Mouse (Mus musculus): ENCODE data around the gene Vps26a. TPM values are rescaled to one million over a fixed set of nuclear protein-coding genes. Genes with fewer than 3 reads are reported as not detected.
A peak's percentile ranks its signal among the peaks of the same experiment; 100 is the strongest.
"Not testable (repeated sequence)": the region's sequence is repeated elsewhere in the genome, so short reads cannot be mapped to it uniquely, and the experiment has no call there.

Gene Vps26a
- total and polyA plus RNA-seq, 3 experiments, result 10.3 to 165 (median 63.4) TPM

DNA sequence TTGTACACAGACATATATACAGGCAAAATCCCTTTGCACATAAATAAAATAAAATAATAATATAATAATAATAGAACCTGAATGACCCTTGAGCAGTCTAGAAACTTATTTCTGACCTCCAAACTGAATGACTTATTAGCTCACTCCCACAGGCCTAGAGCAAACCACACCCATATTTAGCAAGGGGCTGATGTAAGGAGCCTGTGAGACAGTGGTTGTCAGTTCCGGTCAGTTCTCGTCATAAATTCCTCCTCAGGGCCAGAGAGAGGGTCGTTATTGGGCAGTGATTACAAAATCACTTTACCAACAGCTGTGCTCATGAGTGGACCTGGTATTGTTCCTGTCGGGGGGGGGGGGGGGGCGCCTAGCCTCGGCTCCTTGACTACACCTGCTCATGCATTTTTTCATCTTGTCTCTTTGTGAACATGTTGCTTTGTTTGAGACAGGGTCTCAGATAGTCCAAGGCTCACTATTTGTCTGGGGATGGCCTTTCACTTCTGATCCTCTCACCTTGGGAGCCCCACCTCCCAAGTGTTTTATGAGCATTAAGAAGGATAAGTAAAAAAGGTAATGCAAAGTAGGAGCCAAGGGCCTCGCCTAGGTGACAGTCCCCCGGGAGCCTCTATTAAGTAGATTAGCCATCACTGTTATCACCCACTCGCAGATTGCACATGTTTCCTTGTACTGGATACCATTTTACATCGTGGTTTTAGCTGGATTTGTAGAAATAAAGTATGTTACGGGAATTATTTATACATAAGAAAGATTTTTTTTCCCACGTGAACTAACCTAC lies 17.4 kb upstream of the Vps26a start:
- no peak for ATAC-seq (ENCODE audit: extremely low read depth, insufficient number of reproducible peaks, low FRiP score, poor library complexity, severe bottlenecking)
- DNase-seq (ENCODE audit: low spot score), result no peak
- TF ChIP-seq TAL1 (conservative IDR thresholded peaks at IDR 0.05; ENCODE audit: low read depth, low read length) (peak; percentile 21; the same call in 1 of the 2 replicates), CTCF (IDR thresholded peaks at IDR 0.05; ENCODE audit: low read depth, low read length) (no peak)
- no peaks in the 10 kb centered on the region for H3K36me3 ChIP-seq (replicated peaks)
- peaks cover 49% of the 10 kb centered on the region for H3K4me1 ChIP-seq (ENCODE audit: insufficient read depth, low read depth, low read length)
- no peak overlapping the region; the same call in 1 of the 2 replicates for H3K4me3 ChIP-seq (ENCODE audit: low read depth, low read length)
- H3K27me3 ChIP-seq (ENCODE audit: insufficient read depth, low read length), result no peaks in the 10 kb centered on the region
- no peaks in the 10 kb centered on the region for H3K9me3 ChIP-seq (replicated peaks)

DNA sequence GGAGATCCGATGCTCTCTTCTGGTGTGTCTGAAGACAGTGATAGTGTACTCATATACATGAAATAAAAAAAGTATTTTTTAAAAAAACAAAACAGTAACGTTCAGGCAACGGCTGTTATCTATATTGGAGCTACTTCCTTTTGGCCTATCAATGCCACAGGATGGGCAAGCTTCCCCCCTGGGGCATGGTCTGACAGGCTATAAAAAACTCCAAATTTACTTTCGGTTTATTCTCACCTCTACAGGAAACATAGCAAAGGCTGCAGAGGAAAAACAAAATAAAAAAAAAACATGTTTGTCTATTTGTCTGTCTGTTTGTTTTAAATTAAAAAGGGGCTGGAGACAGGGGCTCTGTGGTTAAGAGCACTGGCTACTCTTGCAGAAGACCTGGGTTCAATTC lies 16.7 kb upstream of the Vps26a start:
- Histone ChIP-seq H3K9me3 (replicated peaks) (no peaks in the 10 kb centered on the region), H3K27me3 (ENCODE audit: insufficient read depth, low read length) (no peaks in the 10 kb centered on the region), H3K4me1 (ENCODE audit: insufficient read depth, low read depth, low read length) (peaks cover 43% of the 10 kb centered on the region), H3K4me3 (ENCODE audit: low read depth, low read length) (no peak overlapping the region; the same call in 1 of the 2 replicates), H3K36me3 (replicated peaks) (peaks cover 2% of the 10 kb centered on the region)
- DNase-seq (ENCODE audit: low spot score) (peak; percentile 16), ATAC-seq (ENCODE audit: extremely low read depth, insufficient number of reproducible peaks, low FRiP score, poor library complexity, severe bottlenecking) (peak; percentile 64)
- TF ChIP-seq POLR2AphosphoS5 (IDR thresholded peaks at IDR 0.05; ENCODE audit: insufficient replicate concordance, low read depth, low read length) (no peak), CTCF (IDR thresholded peaks at IDR 0.05; ENCODE audit: low read depth, low read length) (no peak), TAL1 (conservative IDR thresholded peaks at IDR 0.05; ENCODE audit: low read depth, low read length) (no peak), GATA1 (IDR thresholded peaks at IDR 0.05; ENCODE audit: borderline replicate concordance, low read length) (no peak), GATA2 (IDR thresholded peaks at IDR 0.05; ENCODE audit: borderline replicate concordance, low read depth, low read length) (no peak)

DNA sequence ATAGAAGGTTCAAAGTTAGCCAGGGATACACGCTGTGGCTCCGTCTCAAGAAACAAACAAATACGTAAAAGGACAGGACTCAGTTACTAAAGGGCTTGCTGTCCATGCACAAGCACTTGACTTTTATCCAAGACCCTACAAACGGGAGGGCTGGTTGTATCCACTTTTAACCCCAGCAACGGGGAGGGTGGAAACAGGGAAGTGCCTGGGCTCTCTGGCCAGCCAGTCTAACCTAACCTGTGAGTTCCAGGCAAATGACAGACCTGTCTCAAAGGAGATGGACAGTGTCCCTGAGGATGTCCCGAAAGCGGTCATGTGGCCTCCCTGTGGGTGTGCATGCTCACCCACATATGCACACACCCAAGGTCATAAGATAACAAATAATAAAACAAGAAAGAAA lies 15.3 kb upstream of the Vps26a start:
- H3K27me3 ChIP-seq (ENCODE audit: insufficient read depth, low read length), result no peaks in the 10 kb centered on the region
- TF ChIP-seq CTCF (IDR thresholded peaks at IDR 0.05; ENCODE audit: low read depth, low read length) (no peak), POLR2AphosphoS5 (IDR thresholded peaks at IDR 0.05; ENCODE audit: insufficient replicate concordance, low read depth, low read length) (no peak), GATA1 (IDR thresholded peaks at IDR 0.05; ENCODE audit: borderline replicate concordance, low read length) (no peak), GATA2 (IDR thresholded peaks at IDR 0.05; ENCODE audit: borderline replicate concordance, low read depth, low read length) (no peak), TAL1 (conservative IDR thresholded peaks at IDR 0.05; ENCODE audit: low read depth, low read length) (no peak)
- DNase-seq (ENCODE audit: low spot score) (no peak), ATAC-seq (ENCODE audit: extremely low read depth, insufficient number of reproducible peaks, low FRiP score, poor library complexity, severe bottlenecking) (no peak)
- H3K4me3 ChIP-seq (ENCODE audit: low read depth, low read length), result no peak overlapping the region
- peaks cover 3% of the 10 kb centered on the region for H3K36me3 ChIP-seq (replicated peaks)
- H3K9me3 ChIP-seq (replicated peaks), result no peaks in the 10 kb centered on the region
- H3K4me1 ChIP-seq (ENCODE audit: insufficient read depth, low read depth, low read length), result peaks cover 41% of the 10 kb centered on the region

DNA sequence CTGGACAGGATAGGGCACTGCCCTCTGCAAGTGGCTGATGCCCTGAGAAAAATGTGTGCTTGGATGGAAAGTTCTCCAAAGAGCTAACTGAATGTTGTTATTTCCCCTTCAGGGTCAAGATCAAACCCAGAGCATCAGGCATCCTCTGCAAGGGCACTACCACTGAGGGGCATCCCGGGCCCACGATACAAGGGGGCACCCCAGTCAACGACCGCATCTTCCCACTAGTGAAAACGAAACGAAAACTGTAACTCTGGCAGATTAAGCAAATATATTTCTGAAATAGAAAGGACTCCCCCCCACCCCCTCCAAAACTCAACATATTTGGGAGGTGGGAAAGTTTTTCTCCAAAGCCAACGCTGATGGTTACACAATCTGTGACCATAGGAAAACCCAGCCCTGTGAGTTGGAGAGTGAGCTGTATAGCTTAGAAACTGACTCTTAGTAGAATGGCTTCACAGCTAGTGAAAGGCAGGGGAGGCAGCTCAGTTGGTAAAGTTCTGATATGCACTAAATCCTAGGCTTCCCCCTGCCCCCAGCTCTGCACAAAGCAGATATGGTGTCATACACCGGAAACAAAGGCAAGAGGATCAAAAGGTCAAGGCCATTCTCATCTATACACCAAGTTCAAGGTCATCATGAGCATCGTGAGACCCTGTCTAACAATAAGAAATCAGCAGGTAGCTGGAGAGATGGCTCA lies 14.5 kb upstream of the Vps26a start:
- DNase-seq (ENCODE audit: low spot score), result no peak
- TF ChIP-seq CTCF (IDR thresholded peaks at IDR 0.05; ENCODE audit: low read depth, low read length), result no peak
- no peak for TF ChIP-seq GATA1 (IDR thresholded peaks at IDR 0.05; ENCODE audit: borderline replicate concordance, low read length)
- TF ChIP-seq GATA2 (IDR thresholded peaks at IDR 0.05; ENCODE audit: borderline replicate concordance, low read depth, low read length), result no peak
- no peak for TF ChIP-seq TAL1 (conservative IDR thresholded peaks at IDR 0.05; ENCODE audit: low read depth, low read length)
- TF ChIP-seq POLR2AphosphoS5 (IDR thresholded peaks at IDR 0.05; ENCODE audit: insufficient replicate concordance, low read depth, low read length), result no peak
- H3K36me3 ChIP-seq (replicated peaks), result peaks cover 8% of the 10 kb centered on the region
- no peak for ATAC-seq (ENCODE audit: extremely low read depth, insufficient number of reproducible peaks, low FRiP score, poor library complexity, severe bottlenecking)
- H3K4me1 ChIP-seq (ENCODE audit: insufficient read depth, low read depth, low read length), result peaks cover 38% of the 10 kb centered on the region
- no peaks in the 10 kb centered on the region for H3K9me3 ChIP-seq (replicated peaks)
- H3K27me3 ChIP-seq (ENCODE audit: insufficient read depth, low read length), result no peaks in the 10 kb centered on the region
- H3K4me3 ChIP-seq (ENCODE audit: low read depth, low read length), result no peak overlapping the region

DNA sequence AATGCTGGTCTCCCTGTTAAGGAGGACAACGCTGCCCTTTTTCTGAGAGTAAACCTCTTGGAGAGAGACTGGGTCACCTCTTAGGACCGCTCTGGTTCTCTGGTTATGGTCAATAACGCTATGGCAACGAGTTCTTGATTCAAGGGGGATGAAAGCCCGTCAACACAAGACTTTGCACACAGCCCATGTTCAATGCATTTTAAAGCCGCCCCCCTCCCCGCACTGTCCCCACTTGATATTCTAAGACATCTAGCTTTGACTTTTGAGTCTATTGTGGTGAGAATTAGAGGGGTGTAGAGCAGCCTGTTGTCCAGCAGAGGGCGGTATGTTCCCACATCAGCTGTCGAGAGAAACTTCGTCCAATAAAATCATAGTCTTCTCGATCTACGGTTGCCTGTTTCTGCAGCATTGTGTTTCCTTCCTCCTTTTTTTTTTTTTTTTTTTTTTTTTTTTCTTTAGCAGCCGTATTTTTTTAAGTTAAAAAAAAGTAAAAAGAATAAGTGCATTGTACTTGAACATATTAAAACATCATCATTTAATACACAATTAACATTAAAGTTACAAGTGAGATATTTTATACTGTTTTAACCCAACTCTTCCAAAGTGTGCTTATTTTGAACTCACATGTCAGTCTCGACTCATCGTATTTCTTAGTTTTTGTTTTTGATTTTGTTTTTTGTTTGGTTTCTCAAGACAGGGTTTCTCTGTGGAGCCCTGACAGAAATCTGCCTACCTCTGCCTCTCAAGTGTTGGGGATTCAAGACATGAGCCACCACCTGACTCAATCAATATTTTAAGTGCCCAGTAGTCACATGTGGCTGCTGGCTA lies 13.7 kb upstream of the Vps26a start:
- H3K27me3 ChIP-seq (ENCODE audit: insufficient read depth, low read length), result no peaks in the 10 kb centered on the region
- H3K4me3 ChIP-seq (ENCODE audit: low read depth, low read length), result no peak overlapping the region
- H3K36me3 ChIP-seq (replicated peaks), result peaks cover 8% of the 10 kb centered on the region
- peak; percentile 18 for DNase-seq (ENCODE audit: low spot score)
- H3K9me3 ChIP-seq (replicated peaks), result no peaks in the 10 kb centered on the region
- no peak; the same call in 1 of the 2 replicates for ATAC-seq (ENCODE audit: extremely low read depth, insufficient number of reproducible peaks, low FRiP score, poor library complexity, severe bottlenecking)
- peaks cover 32% of the 10 kb centered on the region for H3K4me1 ChIP-seq (ENCODE audit: insufficient read depth, low read depth, low read length)
- no peak for TF ChIP-seq POLR2AphosphoS5 (IDR thresholded peaks at IDR 0.05; ENCODE audit: insufficient replicate concordance, low read depth, low read length)
- peak; percentile 52; the same call in 1 of the 2 replicates for TF ChIP-seq CTCF (IDR thresholded peaks at IDR 0.05; ENCODE audit: low read depth, low read length)

DNA sequence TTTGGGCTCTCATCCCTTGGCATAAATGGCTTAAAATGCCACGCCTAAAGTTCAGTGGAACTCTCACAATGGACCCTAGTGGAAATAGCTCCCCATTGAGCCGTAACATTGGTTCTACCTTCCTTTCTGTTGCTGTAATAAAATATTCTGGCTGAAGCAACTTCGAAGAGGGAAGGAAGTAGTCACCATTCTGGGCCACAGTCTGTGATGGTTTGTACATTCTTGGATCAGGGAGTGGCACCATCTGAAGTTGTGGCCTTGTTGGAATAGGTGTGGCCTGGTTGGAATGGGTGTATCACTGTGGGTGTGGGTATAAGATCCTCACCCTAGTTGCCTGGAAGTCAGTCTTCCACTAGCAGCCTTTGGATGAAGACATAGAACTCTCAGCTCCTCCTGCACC lies 5.1 kb upstream of the Vps26a start:
- not testable (repeated sequence) for ATAC-seq (ENCODE audit: extremely low read depth, insufficient number of reproducible peaks, low FRiP score, poor library complexity, severe bottlenecking); H3K9me3 ChIP-seq (replicated peaks); DNase-seq (ENCODE audit: low spot score); H3K36me3 ChIP-seq (replicated peaks); H3K27me3 ChIP-seq (ENCODE audit: insufficient read depth, low read length); H3K4me1 ChIP-seq (ENCODE audit: insufficient read depth, low read depth, low read length); H3K4me3 ChIP-seq (ENCODE audit: low read depth, low read length)
